Mouse (Mus musculus) heart, postnatal 0 days (tissue): ENCODE results near the gene Slc25a18. TPM values are rescaled to one million over a fixed set of nuclear protein-coding genes. Genes with fewer than 3 reads are reported as not detected.

ENCODE experiments used
- ATAC-seq: fragments of 200-750 bp; cut with Nextera tagmentation; 2 replicates; pipeline ENCODE4 v1.8.0; 2017; ENCODE audit warnings: low read depth, moderate number of reproducible peaks, moderate library complexity; ENCODE audit not compliant: insufficient read depth
- DNase-seq: peaks from one replicate; pipeline ENCODE4 v3.0.0-alpha.2; 2016; ENCODE audit warnings: low spot score
- H3K27ac ChIP-seq: fragments of 300-500 bp; sonication (generic); 2 replicates; pipeline ENCODE4 v1.5.1; 2014; ENCODE audit warnings: low read depth, mild to moderate bottlenecking
- H3K27me3 ChIP-seq: fragments of 300-500 bp; sonication (generic); 2 replicates; pipeline ENCODE4 v1.6.1; 2014; ENCODE audit warnings: low read length, mixed read lengths; ENCODE audit not compliant: control insufficient read depth, insufficient read depth
- H3K36me3 ChIP-seq: fragments of 300-500 bp; sonication (generic); replicated peaks from 2 replicates; pipeline ENCODE4 v1.6.1; 2014; ENCODE audit warnings: low read length, mixed read lengths; ENCODE audit not compliant: control insufficient read depth, insufficient read depth
- H3K4me1 ChIP-seq: fragments of 300-500 bp; sonication (generic); 2 replicates; pipeline ENCODE4 v1.6.1; 2014; ENCODE audit warnings: antibody characterized with exemption; ENCODE audit not compliant: control insufficient read depth, insufficient read depth
- H3K4me2 ChIP-seq: fragments of 300-500 bp; sonication (generic); 2 replicates; pipeline ENCODE4 v1.6.1; 2014; ENCODE audit warnings: low read depth, mild to moderate bottlenecking, low read length, moderate library complexity
- H3K4me3 ChIP-seq: fragments of 300-500 bp; sonication (generic); 2 replicates; pipeline ENCODE4 v1.5.1; 2014; ENCODE audit warnings: low read depth, low read length
- H3K9ac ChIP-seq: fragments of 300-500 bp; sonication (generic); replicated peaks from 2 replicates; pipeline ENCODE4 v1.6.1; 2014; ENCODE audit warnings: low read depth, low read length, mixed read lengths
- H3K9me3 ChIP-seq: fragments of 300-500 bp; sonication (generic); replicated peaks from 2 replicates; pipeline ENCODE4 v1.6.1; 2016; ENCODE audit warnings: low read length; ENCODE audit not compliant: control insufficient read depth
- CTCF ChIP-seq: IDR thresholded peaks from 2 replicates; pipeline ENCODE4 v1.5.1; 2016; ENCODE audit warnings: antibody characterized with exemption, control low read depth, low read depth
- EP300 ChIP-seq: IDR thresholded peaks from 2 replicates; pipeline ENCODE4 v1.6.1; 2016; ENCODE audit warnings: antibody characterized with exemption, low read depth
- WGBS: fragments of 180-500 bp; shearing (Covaris S2); extraction: QIAGEN DNeasy Blood & Tissue Kit; methylation state at CpG from one replicate; pipeline ENCODE4 v1.1.7; 2014; 5-methylcytosine and 5-hydroxymethylcytosine counted together
- polyA plus RNA-seq: library from polyadenylated mRNA; unstranded; fragments of >200 nt; fragmentation: Nextera tagmentation; extraction: Ambion mirVana; gene quantifications from 2 replicates; pipeline ENCODE4 v1.2.1, GENCODE M21; 2015
- total RNA-seq: library from RNA; depleted of rRNA; stranded (reverse); fragments of >200 nt; gene quantifications from 2 replicates; pipeline ENCODE4 v1.2.3, GENCODE M21; 2014; ENCODE audit warnings: low replicate concordance

The Slc25a18 gene
- total and polyA plus RNA-seq, 2 experiments from 2014 or later, result 0.26 TPM; not detected in 1

DNA sequence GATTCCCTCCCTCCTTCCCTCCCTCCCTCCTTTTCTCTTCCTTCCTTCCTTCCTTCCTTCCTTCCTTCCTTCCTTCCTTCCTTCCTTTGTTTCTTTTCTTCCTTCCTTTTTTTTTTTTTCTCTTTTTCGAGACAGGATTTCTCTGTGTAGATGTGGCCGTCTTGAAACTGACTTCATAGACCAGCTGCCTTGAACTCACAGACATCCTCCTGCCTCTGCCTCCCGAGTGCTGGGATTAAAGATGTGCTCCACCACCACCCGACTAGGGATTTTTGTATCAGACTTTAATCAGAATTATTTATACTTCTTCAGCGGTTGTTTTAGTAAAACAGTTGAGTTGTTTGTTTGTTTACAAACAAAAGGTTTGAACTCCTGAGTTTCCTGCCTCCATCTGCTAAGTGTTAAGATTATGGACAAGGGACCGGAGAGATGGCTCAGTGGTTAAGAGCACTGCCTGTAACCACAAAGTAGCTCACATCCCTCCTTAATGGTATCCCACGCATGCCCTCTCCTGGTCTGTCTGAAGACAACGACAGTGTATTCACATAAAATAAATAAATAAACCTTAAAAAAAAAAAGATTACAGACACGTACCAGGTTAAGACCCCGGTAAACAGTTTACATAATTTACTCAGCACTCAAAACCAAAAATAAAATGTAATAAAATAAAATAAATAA is 49.7 kb downstream of the Slc25a18 start:
- ATAC-seq, result no peak
- Histone ChIP-seq H3K9ac (no peak overlapping the region), H3K36me3 (peaks cover 12% of the 10 kb centered on the region), H3K4me1 (peaks cover 10% of the 10 kb centered on the region), H3K4me2 (peak overlapping the region; percentile 66), H3K4me3 (peak overlapping the region; percentile 76; the same call in 1 of the 2 replicates), H3K27ac (peak overlapping the region; percentile 88), H3K9me3 (no peaks in the 10 kb centered on the region), H3K27me3 (no peaks in the 10 kb centered on the region)
- TF ChIP-seq EP300, result no peak; the same call in 1 of the 2 replicates
- 0 out of 2 replicates have a peak, but pooled peaks have one; percentile 13 for TF ChIP-seq CTCF
- WGBS, result 64% methylated on average over 10 of the region's 10 CpGs
- DNase-seq, result no peak

DNA sequence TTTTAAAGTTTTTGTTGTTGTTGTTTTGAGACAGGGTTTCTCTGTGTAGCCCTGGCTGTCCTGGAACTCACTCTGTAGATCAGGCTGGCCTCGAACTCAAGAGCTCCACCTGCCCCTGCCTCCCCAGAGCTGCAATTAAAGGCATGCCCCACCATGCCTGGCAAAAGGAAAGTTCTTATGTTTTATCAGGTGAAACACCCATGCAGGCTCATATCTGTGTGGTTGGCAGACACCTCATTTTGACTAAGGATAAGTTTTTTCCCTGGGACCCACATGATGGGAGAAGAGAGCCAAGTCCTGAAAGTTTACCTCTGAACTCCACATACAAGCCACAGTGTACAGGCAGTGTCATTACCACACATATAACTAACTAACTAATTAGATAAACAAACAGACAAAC is 56.7 kb downstream of the Slc25a18 start:
- ATAC-seq, result no peak

DNA sequence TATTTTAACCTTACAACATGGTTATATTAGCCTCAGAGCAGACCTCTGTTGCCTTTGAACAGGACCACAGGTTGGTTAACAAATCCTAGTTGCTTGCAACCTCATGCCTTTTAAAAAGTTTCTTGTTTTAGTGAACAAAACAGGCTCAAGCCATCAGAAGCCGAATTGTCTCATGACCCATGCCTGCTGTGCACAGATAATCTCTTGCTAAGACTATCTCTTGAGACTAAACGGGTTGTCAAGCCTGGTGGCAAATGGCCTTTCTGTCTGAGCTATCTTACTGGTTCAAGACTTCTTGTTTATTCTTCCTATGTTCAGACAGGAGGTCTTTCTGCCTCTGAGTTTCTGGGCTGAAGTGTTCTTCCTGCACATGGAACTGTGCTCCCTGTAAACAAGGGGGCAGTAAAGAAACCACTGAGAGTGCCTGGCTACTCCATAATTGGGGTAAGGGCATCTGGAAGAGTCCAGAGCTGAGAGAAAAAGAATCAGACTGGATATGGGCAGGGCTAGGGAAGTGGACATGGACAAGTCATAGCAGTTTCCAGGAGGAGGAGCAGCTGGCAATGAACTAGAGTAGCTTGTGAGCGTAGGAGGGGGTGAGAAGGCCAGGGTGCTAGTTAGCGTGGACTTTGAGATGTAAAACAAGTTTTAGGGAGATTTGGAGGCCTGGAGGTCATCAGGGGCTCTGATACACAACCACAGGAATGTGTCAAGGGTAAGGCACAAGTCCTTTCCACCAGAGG is 57.7 kb downstream of the Slc25a18 start:
- Histone ChIP-seq H3K4me3 (no peak overlapping the region), H3K9ac (no peak overlapping the region), H3K9me3 (no peaks in the 10 kb centered on the region), H3K27ac (no peak overlapping the region), H3K4me2 (no peak overlapping the region), H3K36me3 (no peaks in the 10 kb centered on the region), H3K4me1 (no peaks in the 10 kb centered on the region), H3K27me3 (no peaks in the 10 kb centered on the region)
- no peak for TF ChIP-seq CTCF
- TF ChIP-seq EP300, result no peak
- WGBS, result 60% methylated on average over 4 of the region's 4 CpGs
- DNase-seq (no peak), ATAC-seq (no peak)

More for the DNA sequence above, 56.7 kb downstream of the Slc25a18 start:
- Histone ChIP-seq H3K4me2 (no peak overlapping the region), H3K9ac (no peak overlapping the region), H3K27ac (no peak overlapping the region), H3K27me3 (no peaks in the 10 kb centered on the region), H3K36me3 (no peaks in the 10 kb centered on the region), H3K4me3 (no peak overlapping the region), H3K4me1 (no peaks in the 10 kb centered on the region), H3K9me3 (no peaks in the 10 kb centered on the region)
- TF ChIP-seq CTCF (no peak), EP300 (no peak)
- WGBS, result 67% methylated on average over 1 of the region's 1 CpGs
- DNase-seq, result no peak

DNA sequence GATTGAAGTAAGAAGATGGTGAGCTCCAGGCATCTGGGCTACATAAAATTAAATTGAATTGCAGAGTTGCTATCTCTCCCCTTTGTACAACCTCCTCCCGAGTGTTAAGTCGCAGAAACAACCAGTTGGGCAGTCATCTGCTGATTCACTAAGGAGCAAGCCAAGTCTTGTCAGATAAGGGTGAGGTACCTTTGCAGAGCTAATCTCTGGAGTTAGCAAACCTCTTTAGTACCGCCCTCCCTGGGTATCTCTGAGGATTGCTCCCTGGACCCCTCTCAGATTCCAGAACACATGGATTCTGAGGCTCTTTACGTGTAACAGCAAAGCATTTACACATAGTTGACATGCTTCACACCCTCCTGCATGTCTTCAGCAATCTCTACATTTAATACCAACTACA is 58.7 kb downstream of the Slc25a18 start:
- no peak overlapping the region for H3K27ac ChIP-seq
- no peaks in the 10 kb centered on the region for H3K36me3 ChIP-seq
- DNase-seq, result no peak
- H3K9ac ChIP-seq, result no peak overlapping the region
- no peak overlapping the region for H3K4me3 ChIP-seq
- no peaks in the 10 kb centered on the region for H3K4me1 ChIP-seq
- 51% methylated on average over 4 of the region's 4 CpGs for WGBS
- no peak for ATAC-seq
- no peak overlapping the region for H3K4me2 ChIP-seq
- no peaks in the 10 kb centered on the region for H3K27me3 ChIP-seq
- H3K9me3 ChIP-seq, result no peaks in the 10 kb centered on the region
- TF ChIP-seq CTCF, result no peak
- TF ChIP-seq EP300, result no peak

DNA sequence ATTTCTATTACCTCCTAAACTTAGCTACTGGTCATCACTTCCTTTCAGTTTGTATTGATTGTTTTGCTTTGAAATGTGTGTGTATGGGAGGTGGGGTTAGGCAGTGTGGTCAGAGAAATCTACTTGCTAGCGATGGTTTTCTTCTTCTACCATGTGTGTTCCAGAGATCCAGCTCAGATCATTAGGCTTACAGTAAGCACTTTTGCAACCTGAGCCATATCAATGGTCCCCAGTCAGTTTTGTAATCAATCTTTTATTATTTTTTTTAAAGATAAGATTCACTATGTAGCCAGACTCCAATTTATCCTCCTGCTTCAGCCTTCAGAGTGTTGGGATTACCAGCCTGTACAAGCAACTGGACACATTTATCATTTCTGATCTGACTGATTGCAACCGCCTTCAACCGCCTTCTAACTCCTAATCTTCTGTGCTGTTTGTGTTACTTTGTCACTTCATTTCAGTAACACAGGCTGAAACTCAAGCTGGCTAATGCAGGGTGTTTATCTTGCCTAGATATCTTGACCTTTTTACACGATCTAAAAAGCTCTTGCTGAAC is 61.5 kb downstream of the Slc25a18 start:
- peaks cover 3% of the 10 kb centered on the region; the same call in 1 of the 2 replicates for H3K9me3 ChIP-seq
- H3K4me1 ChIP-seq, result no peaks in the 10 kb centered on the region
- no peak overlapping the region for H3K27ac ChIP-seq
- H3K9ac ChIP-seq, result no peak overlapping the region
- no peak for ATAC-seq
- no peak overlapping the region for H3K4me3 ChIP-seq
- H3K4me2 ChIP-seq, result no peak overlapping the region
- TF ChIP-seq CTCF (no peak), EP300 (no peak)
- no peaks in the 10 kb centered on the region for H3K27me3 ChIP-seq
- WGBS, result 80% methylated on average over 4 of the region's 4 CpGs
- H3K36me3 ChIP-seq, result no peaks in the 10 kb centered on the region
- DNase-seq, result no peak
